Mouse (Mus musculus) midbrain, embryonic 16.5 days (tissue): ENCODE results near the gene Stk38. TPM values are rescaled to one million over a fixed set of nuclear protein-coding genes. Genes with fewer than 3 reads are reported as not detected.

Source experiments
- ATAC-seq: fragments of 200-750 bp; cut with Nextera tagmentation; 2 replicates; pipeline ENCODE4 v1.8.0; 2017; ENCODE audit warnings: moderate TSS enrichment
- H3K27ac ChIP-seq: fragments of 300-500 bp; sonication (generic); 2 replicates; pipeline ENCODE4 v1.5.1; 2014; ENCODE audit warnings: mild to moderate bottlenecking, low read length, mixed read lengths
- H3K27me3 ChIP-seq: fragments of 300-500 bp; sonication (generic); 2 replicates; pipeline ENCODE4 v1.6.1; 2014; ENCODE audit warnings: low read depth, low read length, mixed read lengths; ENCODE audit not compliant: control insufficient read depth, insufficient read depth
- H3K36me3 ChIP-seq: fragments of 300-500 bp; sonication (generic); 2 replicates; pipeline ENCODE4 v1.6.1; 2014; ENCODE audit warnings: mild to moderate bottlenecking, low read length, moderate library complexity, mixed read lengths; ENCODE audit not compliant: control insufficient read depth, insufficient read depth
- H3K4me1 ChIP-seq: fragments of 300-500 bp; sonication (generic); 2 replicates; pipeline ENCODE4 v1.6.1; 2014; ENCODE audit warnings: mild to moderate bottlenecking, low read length, mixed read lengths; ENCODE audit not compliant: control insufficient read depth, insufficient read depth
- H3K4me2 ChIP-seq: fragments of 300-500 bp; sonication (generic); 2 replicates; pipeline ENCODE4 v1.6.1; 2014; ENCODE audit warnings: mild to moderate bottlenecking, low read length, mixed read lengths
- H3K4me3 ChIP-seq: fragments of 300-500 bp; sonication (generic); 2 replicates; pipeline ENCODE4 v1.5.1; 2014; ENCODE audit warnings: low read depth, mild to moderate bottlenecking, low read length, moderate library complexity, mixed read lengths
- H3K9ac ChIP-seq: fragments of 300-500 bp; sonication (generic); 2 replicates; pipeline ENCODE4 v1.6.1; 2014; ENCODE audit warnings: low read depth, low read length, mixed read lengths
- H3K9me3 ChIP-seq: fragments of 300-500 bp; sonication (generic); replicated peaks from 2 replicates; pipeline ENCODE4 v1.6.1; 2014; ENCODE audit warnings: mild to moderate bottlenecking, low read length, mixed read lengths; ENCODE audit not compliant: control insufficient read depth, poor library complexity, severe bottlenecking
- WGBS: fragments of 180-500 bp; shearing (Covaris S2); extraction: QIAGEN DNeasy Blood & Tissue Kit; methylation state at CpG from one replicate; pipeline ENCODE4 v1.1.7; 2014; 5-methylcytosine and 5-hydroxymethylcytosine counted together
- polyA plus RNA-seq: library from polyadenylated mRNA; unstranded; fragments of >200 nt; fragmentation: Nextera tagmentation; extraction: Ambion mirVana; gene quantifications from 2 replicates; pipeline ENCODE4 v1.2.1, GENCODE M21; 2015

The Stk38 gene
- polyA plus RNA-seq, 1 experiment from 2014 or later = 83.1 TPM

- WGBS = 92% methylated on average over 7 of the region's 7 CpGs
- no peaks in the 10 kb centered on the region for H3K4me1 ChIP-seq
- H3K27me3 ChIP-seq = no peaks in the 10 kb centered on the region
- no peaks in the 10 kb centered on the region; the same call in 1 of the 2 replicates for H3K9me3 ChIP-seq
- H3K36me3 ChIP-seq = no peaks in the 10 kb centered on the region
- no peak within 1 kb of the TSS for H3K27ac ChIP-seq
- no peak within 1 kb of the TSS for H3K4me2 ChIP-seq
- no peak within 1 kb of the TSS for H3K4me3 ChIP-seq
- H3K9ac ChIP-seq = no peak within 1 kb of the TSS
- ATAC-seq = no peak
Observed at GRCm38 (mm10) chr17:28943740-28944139, 64.1 kb downstream of the Stk38 start, which contains the start of gene Pxt1. TSS of gene Pxt1 (minus strand) at chr17:28943840.

DNA sequence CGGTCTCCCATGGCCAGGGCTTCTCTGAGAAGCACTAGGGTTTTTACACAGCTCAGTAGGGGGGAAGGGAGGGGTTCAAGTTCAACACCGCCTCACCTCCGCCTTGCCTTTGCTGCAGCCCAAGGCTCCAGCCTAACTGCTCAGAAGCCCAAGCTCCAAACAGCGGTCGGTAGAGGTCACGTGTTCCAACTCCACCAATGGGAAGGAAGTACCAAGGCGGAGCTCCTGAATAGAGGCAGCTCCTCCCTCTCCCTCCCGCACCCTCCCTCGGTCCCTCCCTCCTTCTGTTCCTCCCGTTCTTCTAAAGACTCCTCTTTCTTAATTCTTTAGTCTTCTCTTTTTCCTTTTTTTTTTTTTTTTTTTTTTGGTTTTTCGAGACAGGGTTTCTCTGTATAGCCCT is 65.7 kb downstream of the Stk38 start:
- WGBS = 64% methylated on average over 10 of the region's 11 CpGs

DNA sequence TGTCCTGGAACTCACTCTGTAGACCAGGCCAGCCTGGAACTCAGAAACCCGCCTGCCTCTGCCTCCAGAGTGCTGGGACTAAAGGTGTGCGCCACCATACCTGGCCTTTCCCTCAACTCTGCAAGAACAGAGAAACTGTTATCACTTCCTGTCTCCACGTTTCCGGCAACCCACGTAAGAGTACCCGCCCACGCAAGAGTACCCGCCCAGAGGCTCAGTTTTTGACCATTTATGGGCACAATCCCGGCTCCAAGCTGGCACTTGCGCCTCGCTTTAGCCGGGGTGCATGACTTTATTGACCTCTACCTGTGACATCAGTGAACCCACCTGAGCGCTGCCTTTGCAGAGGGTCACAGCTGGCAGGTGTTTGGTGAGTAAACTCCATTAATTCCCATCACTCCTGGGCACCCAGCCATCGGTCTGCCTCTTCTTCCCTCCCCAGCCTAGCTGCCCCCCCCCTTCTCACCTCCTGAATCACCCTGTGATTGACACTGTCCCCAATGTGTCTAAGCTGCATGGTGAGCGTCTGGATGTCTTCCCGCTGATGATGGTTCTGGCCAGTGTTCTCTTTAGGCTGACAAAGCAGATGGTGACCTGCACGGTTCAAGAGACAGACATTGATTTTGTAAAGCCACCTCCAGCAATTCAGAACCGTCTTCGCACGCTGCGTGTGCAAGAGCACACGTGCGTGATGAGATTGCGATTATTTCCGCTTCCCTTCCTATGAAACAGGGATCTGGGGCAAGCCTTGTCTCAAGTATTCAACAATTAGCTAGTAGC is 66.8 kb downstream of the Stk38 start:
- Histone ChIP-seq H3K27me3 (no peaks in the 10 kb centered on the region), H3K4me3 (no peak overlapping the region), H3K4me1 (no peaks in the 10 kb centered on the region), H3K4me2 (no peak overlapping the region), H3K9ac (no peak overlapping the region), H3K27ac (no peak overlapping the region), H3K36me3 (no peaks in the 10 kb centered on the region), H3K9me3 (no peaks in the 10 kb centered on the region)
- ATAC-seq = no peak
- WGBS = 87% methylated on average over 25 of the region's 25 CpGs

More for the DNA sequence above, 65.7 kb downstream of the Stk38 start:
- Histone ChIP-seq H3K9ac (no peak overlapping the region), H3K4me1 (no peaks in the 10 kb centered on the region), H3K4me2 (no peak overlapping the region), H3K27me3 (no peaks in the 10 kb centered on the region), H3K9me3 (no peaks in the 10 kb centered on the region), H3K27ac (no peak overlapping the region), H3K36me3 (no peaks in the 10 kb centered on the region), H3K4me3 (no peak overlapping the region)
- ATAC-seq = no peak

GRCm38 (mm10) chr17:28936622-28937345 is 71.0 kb downstream of the Stk38 start:
- WGBS = 79% methylated on average over 10 of the region's 10 CpGs
- Histone ChIP-seq H3K4me1 (no peaks in the 10 kb centered on the region), H3K27ac (no peak overlapping the region), H3K4me2 (no peak overlapping the region), H3K4me3 (no peak overlapping the region), H3K9ac (no peak overlapping the region), H3K36me3 (no peaks in the 10 kb centered on the region), H3K9me3 (no peaks in the 10 kb centered on the region), H3K27me3 (no peaks in the 10 kb centered on the region)
- no peak for ATAC-seq

DNA sequence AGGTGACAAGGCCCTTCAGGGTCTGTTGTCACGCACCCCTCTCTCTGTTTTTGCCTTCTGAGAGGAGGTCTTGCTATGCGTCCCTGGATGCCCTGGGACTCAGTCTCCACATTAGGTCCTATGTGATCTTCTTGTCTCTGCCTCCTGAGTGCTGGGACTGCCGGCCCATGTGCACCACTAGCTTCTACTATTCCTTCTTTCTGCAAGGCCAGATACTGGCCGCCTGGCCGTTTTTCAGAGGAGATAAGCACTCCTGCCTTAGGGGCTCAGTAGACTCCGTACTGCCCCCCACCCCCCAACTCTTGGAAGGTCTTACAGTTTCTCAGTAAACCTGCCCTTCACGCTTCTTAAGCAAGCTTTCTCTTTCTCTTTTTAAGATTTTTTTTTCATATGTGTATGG is 71.7 kb downstream of the Stk38 start:
- no peak overlapping the region for H3K4me3 ChIP-seq
- H3K9me3 ChIP-seq = no peaks in the 10 kb centered on the region
- 93% methylated on average over 7 of the region's 7 CpGs for WGBS
- no peaks in the 10 kb centered on the region for H3K4me1 ChIP-seq
- H3K4me2 ChIP-seq = no peak overlapping the region
- ATAC-seq = no peak
- H3K9ac ChIP-seq = no peak overlapping the region
- no peaks in the 10 kb centered on the region for H3K36me3 ChIP-seq
- H3K27me3 ChIP-seq = no peaks in the 10 kb centered on the region
- H3K27ac ChIP-seq = no peak overlapping the region

- WGBS = 80% methylated on average over 19 of the region's 19 CpGs
- no peak for ATAC-seq
Observed at GRCm38 (mm10) chr17:28934120-28934916, 73.5 kb downstream of the Stk38 start.

DNA sequence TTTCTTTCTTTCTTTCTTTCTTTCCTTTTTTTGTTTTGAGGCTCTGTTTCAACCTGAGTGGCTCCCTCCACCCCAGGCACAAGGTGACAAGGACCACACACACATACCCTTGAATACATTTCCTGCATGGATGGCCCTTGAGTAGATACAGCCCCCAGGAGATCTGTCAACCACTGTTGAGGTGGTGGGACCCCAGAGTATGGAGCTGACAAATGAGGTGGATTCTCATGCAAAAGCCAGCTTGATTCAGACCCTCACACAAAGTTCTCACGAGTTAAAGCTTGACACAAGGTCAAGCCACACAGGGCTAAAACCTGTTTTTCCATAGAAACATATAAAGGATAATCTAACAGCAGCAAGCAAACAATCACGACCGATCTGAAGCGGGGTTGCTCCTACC is 75.5 kb downstream of the Stk38 start:
- H3K27ac ChIP-seq = no peak overlapping the region

More at GRCm38 (mm10) chr17:28934120-28934916, 73.5 kb downstream of the Stk38 start:
- Histone ChIP-seq H3K4me3 (no peak overlapping the region), H3K27ac (no peak overlapping the region), H3K9me3 (no peaks in the 10 kb centered on the region), H3K9ac (no peak overlapping the region), H3K4me2 (no peak overlapping the region), H3K36me3 (no peaks in the 10 kb centered on the region), H3K4me1 (no peaks in the 10 kb centered on the region), H3K27me3 (no peaks in the 10 kb centered on the region)

DNA sequence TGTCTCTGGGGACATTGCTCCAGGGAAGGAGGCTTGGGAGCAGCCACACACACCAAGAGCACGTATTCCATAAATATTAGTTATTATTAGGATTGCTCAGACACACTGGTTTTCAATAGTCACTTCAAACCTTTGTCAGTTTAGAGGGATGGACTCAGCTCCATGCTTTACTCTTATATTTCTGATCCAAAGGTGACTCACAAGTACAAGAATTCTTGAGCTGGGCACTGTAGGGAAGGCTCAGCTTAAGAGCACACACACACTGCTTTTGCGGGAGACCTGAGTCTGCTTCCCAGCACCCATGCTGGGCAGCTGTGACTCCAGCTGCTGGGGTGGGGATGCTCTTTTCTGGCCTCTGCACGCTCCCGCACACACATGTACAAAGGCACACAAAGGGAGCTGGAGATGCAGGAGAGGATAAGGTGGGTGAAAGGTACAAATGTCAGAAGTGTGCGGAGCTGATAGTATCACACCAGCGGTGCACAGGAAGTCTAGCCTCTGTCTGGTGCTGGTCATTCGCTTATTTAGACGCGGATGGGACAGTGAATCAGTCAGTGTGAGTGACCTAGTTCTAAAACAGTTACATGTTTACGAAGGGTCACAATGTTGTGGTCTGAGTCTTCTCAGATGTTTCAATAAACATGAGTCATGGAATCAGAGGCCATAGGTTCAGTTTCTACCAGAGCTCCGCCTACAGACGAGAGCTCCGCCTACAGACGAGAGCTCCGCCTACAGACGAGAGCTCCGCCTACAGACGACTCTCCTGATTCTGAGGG is 76.2 kb downstream of the Stk38 start:
- H3K9ac ChIP-seq = no peak overlapping the region
- no peak for ATAC-seq
- WGBS = 92% methylated on average over 18 of the region's 18 CpGs

More for the DNA sequence above, 75.5 kb downstream of the Stk38 start:
- Histone ChIP-seq H3K9ac (no peak overlapping the region), H3K27me3 (no peaks in the 10 kb centered on the region), H3K36me3 (no peaks in the 10 kb centered on the region), H3K9me3 (no peaks in the 10 kb centered on the region), H3K4me1 (no peaks in the 10 kb centered on the region), H3K4me3 (no peak overlapping the region), H3K4me2 (no peak overlapping the region)
- WGBS = 79% methylated on average over 4 of the region's 4 CpGs
- no peak for ATAC-seq

More for the DNA sequence above, 76.2 kb downstream of the Stk38 start:
- Histone ChIP-seq H3K27me3 (no peaks in the 10 kb centered on the region), H3K4me2 (no peak overlapping the region), H3K4me3 (no peak overlapping the region), H3K27ac (no peak overlapping the region), H3K9me3 (no peaks in the 10 kb centered on the region), H3K36me3 (no peaks in the 10 kb centered on the region), H3K4me1 (no peaks in the 10 kb centered on the region)
